In the genomic region with DNA sequence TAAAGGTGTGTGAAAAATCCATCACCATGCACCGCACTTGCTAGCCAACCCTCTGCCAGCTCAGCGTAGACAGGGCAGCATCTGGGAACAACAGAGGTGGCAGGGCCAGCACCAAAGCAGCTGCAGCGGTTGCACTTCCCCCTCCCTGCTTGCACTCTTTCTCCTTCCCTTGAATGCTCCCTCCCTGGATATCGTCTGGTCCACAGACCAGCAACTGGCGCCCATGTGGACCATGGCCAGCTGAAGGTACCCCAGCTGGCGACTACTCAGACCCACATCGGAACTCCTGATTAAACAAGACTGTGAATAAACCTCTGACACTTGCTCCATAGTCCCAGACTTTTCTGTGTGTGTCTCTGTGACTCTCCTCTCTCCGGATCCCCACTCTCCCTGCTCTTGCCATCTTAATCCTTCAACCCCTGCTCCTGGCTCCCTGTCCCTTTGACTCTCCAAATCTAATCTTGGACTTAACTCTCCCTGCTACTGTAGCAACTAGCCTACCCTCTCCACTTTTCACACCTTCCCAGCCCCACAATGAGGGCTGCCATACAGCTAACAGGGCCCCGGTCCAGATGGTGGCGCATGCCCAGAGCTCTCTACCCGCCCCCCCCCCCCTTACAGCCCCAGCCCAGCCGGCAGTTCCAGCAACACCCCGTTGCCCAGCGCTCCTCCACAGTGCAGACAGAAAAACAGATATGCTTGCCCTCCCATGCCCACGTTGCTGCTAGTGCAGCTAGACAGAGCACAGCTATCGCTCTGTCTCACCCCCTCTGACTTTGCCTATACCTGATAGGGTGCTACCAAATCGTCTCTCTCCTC, we compare ENCODE assay signal across 8 mouse cellular contexts. TPM values are rescaled to one million over a fixed set of nuclear protein-coding genes. Genes with fewer than 3 reads are reported as not detected.
DNase-seq lines count a peak whose midpoint lies in the region; ATAC-seq lines count a peak whose summit lies in the region.
"Had no signal": no experiment of that assay in that cellular context is flagged by ENCODE, and none has a peak within 500 bp of the region (broad histone marks: within the 10 kb centered on the region; RNA-seq: fewer than 3 reads in every experiment).

No protein-coding gene starts in this region.

- H3K9me3 ChIP-seq in lung, embryonic 15.5 days: no peaks in the 10 kb centered on the region
- H3K9me3 ChIP-seq in forebrain, embryonic 10.5 days: no peaks in the 10 kb centered on the region
- H3K9me3 ChIP-seq: liver, embryonic 13.5 days had no signal

- H3K27ac ChIP-seq in lung, embryonic 15.5 days: no peak overlapping the region
- H3K27ac ChIP-seq in forebrain, embryonic 10.5 days: peak overlapping the region; percentile 53; the same call in 1 of the 2 replicates
- H3K27ac ChIP-seq: liver, embryonic 13.5 days had no signal

- 0 out of 2 replicates have a peak overlapping the region, but pooled peaks have one; percentile 12 for H3K4me2 ChIP-seq in lung, embryonic 15.5 days
- H3K4me2 ChIP-seq: liver, embryonic 13.5 days had no signal

- H3K27me3 ChIP-seq in lung, embryonic 15.5 days: no peaks in the 10 kb centered on the region
- H3K27me3 ChIP-seq in forebrain, embryonic 10.5 days (ENCODE audit: poor library complexity, severe bottlenecking): no peaks in the 10 kb centered on the region
- H3K27me3 ChIP-seq: liver, embryonic 13.5 days had no signal

- ATAC-seq in lung, embryonic 15.5 days (ENCODE audit: borderline replicate concordance, extremely low read depth, low FRiP score, low TSS enrichment): 0 out of 2 replicates have a peak, but pooled peaks have one; percentile 39

- no peaks in the 10 kb centered on the region for H3K4me1 ChIP-seq in lung, embryonic 15.5 days
- H3K4me1 ChIP-seq in forebrain, embryonic 10.5 days: peaks cover 11% of the 10 kb centered on the region
- H3K4me1 ChIP-seq: liver, embryonic 13.5 days had no signal

- no peak for DNase-seq in lung, postnatal 10 days
- DNase-seq in forebrain, embryonic 10.5 days (ENCODE audit: extremely low spot score, low spot score): peak; percentile 27
- DNase-seq in layer of hippocampus, adult 9-11 months: peak; percentile 27
- peak; percentile 73 for DNase-seq in retina, postnatal 1 day
- DNase-seq in kidney, postnatal 25 days: no peak
- DNase-seq in kidney, postnatal 10 days: no peak
- DNase-seq: liver, embryonic 13.5 days had no signal

- H3K4me3 ChIP-seq in lung, embryonic 15.5 days: no peak overlapping the region
- H3K4me3 ChIP-seq in forebrain, embryonic 10.5 days: peak overlapping the region; percentile 23; the same call in 1 of the 2 replicates
- H3K4me3 ChIP-seq: liver, embryonic 13.5 days had no signal

- 29% methylated on average over 17 of the region's 17 CpGs for WGBS in lung, embryonic 15.5 days
- WGBS in forebrain, embryonic 10.5 days: 23% methylated on average over 17 of the region's 17 CpGs

- no peak overlapping the region for H3K9ac ChIP-seq in lung, embryonic 15.5 days
- H3K9ac ChIP-seq: liver, embryonic 13.5 days had no signal

- peaks cover 2% of the 10 kb centered on the region; the same call in 1 of the 2 replicates for H3K36me3 ChIP-seq in lung, embryonic 15.5 days
- peaks cover 46% of the 10 kb centered on the region for H3K36me3 ChIP-seq in forebrain, embryonic 10.5 days (replicated peaks)

RNA-seq across cellular contexts. Expression of a gene that starts 14.2 kb away (rescaled TPM):
- 9.5 and 12.7 TPM in 2 replicates for polyA plus RNA-seq in lung, embryonic 15.5 days (2015; fragmentation: Nextera tagmentation; extraction: Ambion mirVana)
- polyA plus RNA-seq in forebrain, embryonic 10.5 days (2016; fragmentation: Nextera tagmentation; extraction: Ambion mirVana): 14.9 and 15.4 TPM in 2 replicates

RNA-seq across cellular contexts. Expression of a gene that starts 18.6 kb away (rescaled TPM):
- 8.8 and 10.1 TPM in 2 replicates for polyA plus RNA-seq in lung, embryonic 15.5 days (2015; fragmentation: Nextera tagmentation; extraction: Ambion mirVana)
- polyA plus RNA-seq in forebrain, embryonic 10.5 days (2016; fragmentation: Nextera tagmentation; extraction: Ambion mirVana): 3.1 and 3.4 TPM in 2 replicates

RNA-seq across cellular contexts. Expression of a gene that starts 40.8 kb away (rescaled TPM):
- polyA plus RNA-seq in lung, embryonic 15.5 days (2015; fragmentation: Nextera tagmentation; extraction: Ambion mirVana): 28.7 and 31.3 TPM in 2 replicates
- polyA plus RNA-seq in forebrain, embryonic 10.5 days (2016; fragmentation: Nextera tagmentation; extraction: Ambion mirVana): 15.5 and 15.9 TPM in 2 replicates

RNA-seq across cellular contexts. Expression of a gene that starts 40.8 kb away (rescaled TPM):
- polyA plus RNA-seq in lung, embryonic 15.5 days (2015; fragmentation: Nextera tagmentation; extraction: Ambion mirVana): 19.7 and 20.6 TPM in 2 replicates
- 15.4 and 18.7 TPM in 2 replicates for polyA plus RNA-seq in forebrain, embryonic 10.5 days (2016; fragmentation: Nextera tagmentation; extraction: Ambion mirVana)

Comparison
In these comparisons a context has a peak if more than half of its experiments do, and no peak if none do; other contexts are left out.
1. DNase-seq: peak in forebrain, embryonic 10.5 days (single experiment), layer of hippocampus, adult 9-11 months (single experiment) and retina, postnatal 1 day (single experiment); none in lung, postnatal 10 days (single experiment), kidney, postnatal 25 days (0 of 2) and kidney, postnatal 10 days (single experiment).